Mouse (Mus musculus) CH12.LX (cell line): Measurements from ENCODE around the gene Tas2r119. TPM values are rescaled to one million over a fixed set of nuclear protein-coding genes. Genes with fewer than 3 reads are reported as not detected.

Experiments used
- DNase-seq: peaks from one replicate; pipeline ENCODE4 v3.0.0-alpha.2; 2013; ENCODE audit errors: extremely low read depth
- H3K27ac ChIP-seq: 2 replicates; pipeline ENCODE4 v1.5.1; 2012; ENCODE audit warnings: low read depth, mild to moderate bottlenecking, control low read depth, moderate library complexity; ENCODE audit not compliant: insufficient read depth
- H3K27me3 ChIP-seq: replicated peaks from 2 replicates; pipeline ENCODE3; 2012; ENCODE audit warnings: inconsistent platforms
- H3K36me3 ChIP-seq, 2 experiments: replicated peaks in 1 of 2; 2 replicates each; pipeline versions ENCODE3 to v1.6.1; 2012; ENCODE audit warnings: inconsistent platforms in 1 of 2, low read length in 1 of 2, mild to moderate bottlenecking in 1 of 2, mixed read lengths in 1 of 2, moderate library complexity in 1 of 2; ENCODE audit not compliant: control insufficient read depth in 1 of 2, insufficient read depth in 1 of 2
- H3K4me1 ChIP-seq, 2 experiments: 2 replicates each; pipeline ENCODE4 v1.6.1; 2012; ENCODE audit warnings: inconsistent platforms in 1 of 2, moderate library complexity in 1 of 2; ENCODE audit not compliant: insufficient read depth in 2 of 2, control insufficient read depth in 1 of 2
- H3K4me2 ChIP-seq: 2 replicates; pipeline ENCODE4 v1.6.1; 2012; ENCODE audit warnings: low read depth, mild to moderate bottlenecking, control low read depth; ENCODE audit not compliant: poor library complexity, insufficient read depth, severe bottlenecking
- H3K4me3 ChIP-seq, 3 experiments: fragments of 150-350 bp in 1 of 3; sonication (generic) in 1 of 3; replicated peaks in 1 of 3; 2 replicates each; pipeline versions ENCODE3 to v1.5.1; 2011 to 2012; ENCODE audit warnings: low read depth in 2 of 3, low read length in 2 of 3, mild to moderate bottlenecking in 2 of 3, moderate library complexity in 2 of 3, control low read depth in 1 of 3, improper control_type of control experiment in 1 of 3, inconsistent platforms in 1 of 3, mixed read lengths in 1 of 3; ENCODE audit not compliant: poor library complexity in 1 of 3
- H3K79me2 ChIP-seq: replicated peaks from 2 replicates; pipeline ENCODE4 v1.6.1; 2012; ENCODE audit warnings: mild to moderate bottlenecking, moderate library complexity; ENCODE audit not compliant: control insufficient read depth, poor library complexity, insufficient read depth, severe bottlenecking; ENCODE audit errors: extremely low read depth
- H3K9ac ChIP-seq: 2 replicates; pipeline ENCODE4 v1.6.1; 2012; ENCODE audit warnings: low read depth, mild to moderate bottlenecking, control low read depth, moderate library complexity; ENCODE audit not compliant: insufficient read depth
- H3K9me3 ChIP-seq: replicated peaks from 2 replicates; pipeline ENCODE3; 2012; ENCODE audit warnings: low read length, inconsistent platforms, mixed read lengths
- CHD2 ChIP-seq: IDR thresholded peaks from 2 replicates; pipeline ENCODE4 v1.6.1; 2011; ENCODE audit warnings: low read length, improper control_type of control experiment
- CTCF ChIP-seq, 2 experiments: IDR thresholded peaks in 1 of 2; conservative IDR thresholded peaks in 1 of 2; 2 replicates each; pipeline ENCODE4 v1.5.1; 2011 to 2012; ENCODE audit warnings: low read depth in 2 of 2, low read length in 2 of 2, improper control_type of control experiment in 1 of 2, inconsistent platforms in 1 of 2, mild to moderate bottlenecking in 1 of 2, moderate library complexity in 1 of 2
- ELF1 ChIP-seq: IDR thresholded peaks from 2 replicates; pipeline ENCODE4 v1.6.1; 2014; ENCODE audit warnings: low read depth, mild to moderate bottlenecking, inconsistent platforms, low read length, improper control_type of control experiment
- EP300 ChIP-seq: IDR thresholded peaks from 2 replicates; pipeline ENCODE4 v1.6.1; 2011; ENCODE audit warnings: low read length, improper control_type of control experiment
- GABPA ChIP-seq: IDR thresholded peaks from 2 replicates; pipeline ENCODE4 v1.6.1; 2012; ENCODE audit warnings: low read depth, low read length, improper control_type of control experiment, inconsistent platforms; ENCODE audit not compliant: insufficient replicate concordance
- HCFC1 ChIP-seq: IDR thresholded peaks from 2 replicates; pipeline ENCODE4 v1.6.1; 2012; ENCODE audit warnings: low read depth, mild to moderate bottlenecking, inconsistent platforms, low read length, improper control_type of control experiment
- IRF4 ChIP-seq: IDR thresholded peaks from 2 replicates; pipeline ENCODE4 v1.6.1; 2014; ENCODE audit warnings: low read depth, mild to moderate bottlenecking, inconsistent platforms, low read length, improper control_type of control experiment
- JUND ChIP-seq: conservative IDR thresholded peaks from 2 replicates; pipeline ENCODE4 v1.6.1; 2011; ENCODE audit warnings: low read depth, low read length, improper control_type of control experiment
- KAT2A ChIP-seq: IDR thresholded peaks from 2 replicates; pipeline ENCODE4 v1.6.1; 2012; ENCODE audit warnings: low read length, improper control_type of control experiment, inconsistent platforms; ENCODE audit not compliant: insufficient replicate concordance
- MAX ChIP-seq: IDR thresholded peaks from 2 replicates; pipeline ENCODE4 v1.6.1; 2011; ENCODE audit warnings: low read length, improper control_type of control experiment
- MAZ ChIP-seq: IDR thresholded peaks from 2 replicates; pipeline ENCODE4 v1.6.1; 2012; ENCODE audit warnings: low read depth, mild to moderate bottlenecking, inconsistent platforms, low read length, improper control_type of control experiment, moderate library complexity
- MYC ChIP-seq: IDR thresholded peaks from 2 replicates; pipeline ENCODE4 v1.6.1; 2011; ENCODE audit warnings: low read depth, mild to moderate bottlenecking, improper control_type of control experiment, low read length
- NELFE ChIP-seq: IDR thresholded peaks from 2 replicates; pipeline ENCODE4 v1.6.1; 2011; ENCODE audit warnings: low read depth, low read length, improper control_type of control experiment
- POLR2A ChIP-seq: IDR thresholded peaks from 2 replicates; pipeline ENCODE4 v1.6.1; 2011; ENCODE audit warnings: low read depth, mild to moderate bottlenecking, improper control_type of control experiment, low read length
- POLR2AphosphoS2 ChIP-seq: IDR thresholded peaks from 2 replicates; pipeline ENCODE4 v1.6.1; 2011; ENCODE audit warnings: low read depth, low read length, improper control_type of control experiment
- RCOR1 ChIP-seq: conservative IDR thresholded peaks from 2 replicates; pipeline ENCODE4 v1.6.1; 2012; ENCODE audit warnings: low read depth, mild to moderate bottlenecking, inconsistent platforms, low read length, improper control_type of control experiment
- SIN3A ChIP-seq: IDR thresholded peaks from 2 replicates; pipeline ENCODE4 v1.6.1; 2012; ENCODE audit warnings: low read length, improper control_type of control experiment, inconsistent platforms
- SMC3 ChIP-seq: IDR thresholded peaks from 2 replicates; pipeline ENCODE4 v1.6.1; 2011; ENCODE audit warnings: low read depth, low read length, improper control_type of control experiment
- USF2 ChIP-seq: conservative IDR thresholded peaks from 2 replicates; pipeline ENCODE4 v1.6.1; 2011; ENCODE audit warnings: low read depth, low read length, improper control_type of control experiment
- ZC3H11A ChIP-seq: IDR thresholded peaks from 2 replicates; pipeline ENCODE4 v1.6.1; 2012; ENCODE audit warnings: low read depth, mild to moderate bottlenecking, inconsistent platforms, low read length, improper control_type of control experiment
- ZKSCAN1 ChIP-seq: IDR thresholded peaks from 2 replicates; pipeline ENCODE4 v1.6.1; 2012; ENCODE audit warnings: low read depth, inconsistent platforms, low read length, improper control_type of control experiment, borderline replicate concordance
- ZMIZ1 ChIP-seq: IDR thresholded peaks from 2 replicates; pipeline ENCODE4 v1.6.1; 2012; ENCODE audit warnings: low read depth, mild to moderate bottlenecking, inconsistent platforms, low read length, improper control_type of control experiment
- ZNF384 ChIP-seq: IDR thresholded peaks from 2 replicates; pipeline ENCODE4 v1.6.1; 2012; ENCODE audit warnings: low read depth, low read length, improper control_type of control experiment, inconsistent platforms
- dilution Hi-C: fragments of 300-500 bp; cut with MboI; formaldehyde crosslinking; loops from 2 replicates; pipeline ENCODE4 v1.14.3; 2020; ENCODE audit warnings: low sequenced_read_pairs; ENCODE audit not compliant: extremely low pct_unique_long_range_greater_than_20kb, extremely low pct_ligation_motif_present
- in situ Hi-C: fragments of 300-500 bp; cut with MboI; formaldehyde crosslinking; loops from 3 replicates; pipeline ENCODE4 v1.14.3; 2019; ENCODE audit warnings: low sequenced_read_pairs, low pct_ligation_motif_present, low pct_unique_long_range_greater_than_20kb, mixed read lengths
- polyA plus RNA-seq: library from polyadenylated mRNA; unstranded; fragments of >175 nt; gene quantifications from 2 replicates; pipeline ENCODE4 v1.2.1, GENCODE M21; 2012; ENCODE audit warnings: low read depth; ENCODE audit not compliant: insufficient read length
- total RNA-seq, 2 experiments: library from RNA; depleted of rRNA; stranded (reverse); fragments of 300-350 nt in 1 of 2; fragments of >200 nt in 1 of 2; gene quantifications; 2 replicates each; pipeline ENCODE4 v1.2.3; 2012 to 2014

The Tas2r119 gene
- total and polyA plus RNA-seq, 3 experiments = not detected

DNA sequence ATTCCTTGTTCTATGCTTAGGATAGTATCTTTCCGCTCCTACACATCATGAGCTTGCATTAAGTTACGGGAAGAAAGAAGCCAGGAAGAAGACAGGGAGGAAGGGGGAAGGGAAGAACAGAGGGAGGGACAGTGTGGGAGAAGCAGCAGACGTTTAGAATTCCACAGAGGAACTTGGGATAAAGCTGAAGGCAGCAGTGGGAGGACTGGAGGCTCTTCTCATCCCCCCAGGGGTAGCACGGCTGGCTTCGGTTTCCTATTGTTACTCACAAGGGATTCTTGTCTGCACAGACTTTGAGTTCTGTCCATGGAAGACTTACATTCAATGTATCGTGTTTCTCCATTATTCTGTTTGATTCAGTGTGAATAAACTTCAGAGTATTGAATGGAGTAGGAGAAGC is 5.3 kb upstream of the Tas2r119 start:
- DNase-seq = no peak
- no peak overlapping the region for H3K4me3 ChIP-seq
- no peaks in the 10 kb centered on the region for H3K36me3 ChIP-seq
- H3K27me3 ChIP-seq = no peaks in the 10 kb centered on the region
- H3K4me2 ChIP-seq = no peak overlapping the region
- H3K79me2 ChIP-seq = no peaks in the 10 kb centered on the region
- H3K27ac ChIP-seq = no peak overlapping the region
- H3K4me1 ChIP-seq = peaks cover 0 to 18% of the 10 kb centered on the region in 2 experiments; a peak in 2 of 4 replicates
- dilution Hi-C loops = no loop called here
- in situ Hi-C loops = no loop called here
- no peak overlapping the region for H3K9ac ChIP-seq
- TF ChIP-seq MAZ = no peak
- TF ChIP-seq MYC = no peak
- no peak for TF ChIP-seq SIN3A
- no peak for TF ChIP-seq POLR2AphosphoS2
- no peak for TF ChIP-seq RCOR1
- no peak for TF ChIP-seq KAT2A
- TF ChIP-seq ELF1 = no peak
- TF ChIP-seq USF2 = no peak
- no peak for TF ChIP-seq HCFC1
- TF ChIP-seq ZMIZ1 = no peak
- TF ChIP-seq ZC3H11A = no peak
- no peak for TF ChIP-seq ZKSCAN1
- TF ChIP-seq EP300 = no peak
- TF ChIP-seq SMC3 = no peak
- TF ChIP-seq ZNF384 = no peak
- TF ChIP-seq CHD2 = no peak
- TF ChIP-seq JUND = no peak
- no peak for TF ChIP-seq MAX
- no peaks in the 10 kb centered on the region for H3K9me3 ChIP-seq

DNA sequence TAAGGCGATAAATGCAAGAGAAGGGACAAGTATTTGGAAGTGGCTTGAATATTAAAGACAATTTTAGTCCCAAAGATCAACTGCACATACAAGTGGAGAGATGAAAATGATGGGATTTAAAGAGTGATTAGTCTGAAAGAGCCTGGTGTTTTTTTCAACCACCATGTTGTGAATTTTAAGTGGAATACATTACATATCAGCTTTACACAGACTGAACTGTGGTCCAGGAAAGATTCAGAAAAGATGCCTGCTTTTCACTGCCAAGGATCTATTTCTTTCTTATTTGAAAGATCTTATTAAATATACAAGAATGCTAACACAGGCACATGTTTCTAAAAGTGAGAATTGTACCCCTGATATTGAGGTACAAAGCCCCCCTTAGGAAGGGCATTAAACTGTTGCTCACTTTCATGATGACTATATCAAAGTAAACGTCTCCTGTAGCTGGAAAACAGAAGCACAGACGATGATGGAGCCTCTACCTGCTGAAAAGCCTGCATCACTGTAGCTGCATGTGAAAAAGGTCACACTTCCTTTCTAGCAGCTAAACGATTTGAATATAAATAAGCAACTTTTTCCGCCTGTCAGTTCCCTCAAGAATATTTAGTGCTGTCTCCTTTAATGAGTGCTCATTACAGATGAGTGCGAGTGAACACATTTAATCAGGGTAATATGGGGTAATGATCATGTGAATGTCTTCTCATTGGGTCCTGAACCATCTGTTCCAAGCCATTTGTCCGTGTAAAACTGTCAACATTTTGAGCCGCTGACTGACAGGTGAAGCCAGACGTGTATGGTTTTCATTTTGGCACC is 4.7 kb upstream of the Tas2r119 start:
- H3K4me3 ChIP-seq = no peak overlapping the region
- in situ Hi-C loops = no loop called here

More for the DNA sequence above, 4.7 kb upstream of the Tas2r119 start:
- Histone ChIP-seq H3K27ac (no peak overlapping the region), H3K27me3 (no peaks in the 10 kb centered on the region), H3K4me1 (peaks cover 0 to 18% of the 10 kb centered on the region in 2 experiments; a peak in 2 of 4 replicates), H3K4me2 (no peak overlapping the region), H3K9me3 (no peaks in the 10 kb centered on the region), H3K36me3 (no peaks in the 10 kb centered on the region), H3K9ac (no peak overlapping the region), H3K79me2 (no peaks in the 10 kb centered on the region)
- DNase-seq = no peak
- dilution Hi-C loops = no loop called here
- TF ChIP-seq NELFE = no peak
- TF ChIP-seq POLR2A = no peak
- TF ChIP-seq GABPA = no peak
- no peak for TF ChIP-seq CHD2
- no peak for TF ChIP-seq CTCF (conservative IDR thresholded peaks at IDR 0.05 in 1 of 2, IDR thresholded peaks at IDR 0.05 in 1 of 2; ENCODE audit: low read depth in 2 of 2, low read length in 2 of 2)
- no peak for TF ChIP-seq HCFC1
- no peak for TF ChIP-seq IRF4
